Mouse (Mus musculus): ENCODE data around the gene Fads2.
"Not testable (repeated sequence)": the region's sequence is repeated elsewhere in the genome, so short reads cannot be mapped to it uniquely, and the experiment has no call there.

The Fads2 gene

GRCm38 (mm10) chr19:10101341-10102053 is at the start of gene Fads2:
TSS of gene Fads2 (minus strand) at chr19:10101746.
- in situ Hi-C loops (cut with MboI; ENCODE audit: low sequenced_read_pairs) = no loop called here

- in situ Hi-C loops (cut with MboI; ENCODE audit: low sequenced_read_pairs) = no loop called here
Observed at GRCm38 (mm10) chr19:10149189-10149588, 47.6 kb upstream of the Fads2 start.

- in situ Hi-C loops (cut with MboI; ENCODE audit: low sequenced_read_pairs) = no loop called here
Observed at GRCm38 (mm10) chr19:10148555-10148954, 47.0 kb upstream of the Fads2 start.

GRCm38 (mm10) chr19:10144464-10144863 is 42.9 kb upstream of the Fads2 start:
- in situ Hi-C loops (cut with MboI; ENCODE audit: low sequenced_read_pairs) = no loop called here

- in situ Hi-C loops (cut with MboI; ENCODE audit: low sequenced_read_pairs) = no loop called here
Observed at GRCm38 (mm10) chr19:10143667-10144066, 42.1 kb upstream of the Fads2 start.

GRCm38 (mm10) chr19:10139736-10140135 is 38.2 kb upstream of the Fads2 start:
- in situ Hi-C loops (cut with MboI; ENCODE audit: low sequenced_read_pairs) = no loop called here

GRCm38 (mm10) chr19:10137423-10137822 is 35.9 kb upstream of the Fads2 start:
- in situ Hi-C loops (cut with MboI; ENCODE audit: low sequenced_read_pairs) = no loop called here

GRCm38 (mm10) chr19:10134692-10135091 is 33.1 kb upstream of the Fads2 start:
- in situ Hi-C loops (cut with MboI; ENCODE audit: low sequenced_read_pairs) = no loop called here

- in situ Hi-C loops (cut with MboI; ENCODE audit: low sequenced_read_pairs) = not testable (repeated sequence)
Observed at GRCm38 (mm10) chr19:10129547-10129946, 28.0 kb upstream of the Fads2 start.

GRCm38 (mm10) chr19:10126479-10127250 is 25.1 kb upstream of the Fads2 start:
- in situ Hi-C loops (cut with MboI; ENCODE audit: low sequenced_read_pairs) = no loop called here

- in situ Hi-C loops (cut with MboI; ENCODE audit: low sequenced_read_pairs) = no loop called here
Observed at GRCm38 (mm10) chr19:10123892-10124634, 22.5 kb upstream of the Fads2 start.

GRCm38 (mm10) chr19:10122021-10122631 is 20.6 kb upstream of the Fads2 start:
- in situ Hi-C loops (cut with MboI; ENCODE audit: low sequenced_read_pairs) = no loop called here

- in situ Hi-C loops (cut with MboI; ENCODE audit: low sequenced_read_pairs) = no loop called here
Observed at GRCm38 (mm10) chr19:10116641-10117040, 15.1 kb upstream of the Fads2 start.

GRCm38 (mm10) chr19:10115373-10116158 is 14.0 kb upstream of the Fads2 start:
- in situ Hi-C loops (cut with MboI; ENCODE audit: low sequenced_read_pairs) = no loop called here

GRCm38 (mm10) chr19:10112956-10113355 is 11.4 kb upstream of the Fads2 start:
- in situ Hi-C loops (cut with MboI; ENCODE audit: low sequenced_read_pairs) = no loop called here

GRCm38 (mm10) chr19:10108666-10109065 is 7.1 kb upstream of the Fads2 start:
- in situ Hi-C loops (cut with MboI; ENCODE audit: low sequenced_read_pairs) = no loop called here

- in situ Hi-C loops (cut with MboI; ENCODE audit: low sequenced_read_pairs) = no loop called here
Observed at GRCm38 (mm10) chr19:10108129-10108528, 6.6 kb upstream of the Fads2 start.

- in situ Hi-C loops (cut with MboI; ENCODE audit: low sequenced_read_pairs) = no loop called here
Observed at GRCm38 (mm10) chr19:10107051-10107611, 5.6 kb upstream of the Fads2 start.

- in situ Hi-C loops (cut with MboI; ENCODE audit: low sequenced_read_pairs) = no loop called here
Observed at GRCm38 (mm10) chr19:10106634-10107033, 5.1 kb upstream of the Fads2 start.

GRCm38 (mm10) chr19:10105034-10105493 is 3.5 kb upstream of the Fads2 start:
- in situ Hi-C loops (cut with MboI; ENCODE audit: low sequenced_read_pairs) = no loop called here

All from CH12F3 (cell line).